Mouse (Mus musculus) spleen, postnatal 10 days (tissue): ENCODE data around the gene Rapgef1.
"Not testable (repeated sequence)": the region's sequence is repeated elsewhere in the genome, so short reads cannot be mapped to it uniquely, and the experiment has no call there.

Experiments
- DNase-seq, 2 experiments: peaks; one replicate each; pipeline ENCODE4 v3.0.0; 2021 to 2022; ENCODE audit warnings: low spot score in 2 of 2

The Rapgef1 gene

DNA sequence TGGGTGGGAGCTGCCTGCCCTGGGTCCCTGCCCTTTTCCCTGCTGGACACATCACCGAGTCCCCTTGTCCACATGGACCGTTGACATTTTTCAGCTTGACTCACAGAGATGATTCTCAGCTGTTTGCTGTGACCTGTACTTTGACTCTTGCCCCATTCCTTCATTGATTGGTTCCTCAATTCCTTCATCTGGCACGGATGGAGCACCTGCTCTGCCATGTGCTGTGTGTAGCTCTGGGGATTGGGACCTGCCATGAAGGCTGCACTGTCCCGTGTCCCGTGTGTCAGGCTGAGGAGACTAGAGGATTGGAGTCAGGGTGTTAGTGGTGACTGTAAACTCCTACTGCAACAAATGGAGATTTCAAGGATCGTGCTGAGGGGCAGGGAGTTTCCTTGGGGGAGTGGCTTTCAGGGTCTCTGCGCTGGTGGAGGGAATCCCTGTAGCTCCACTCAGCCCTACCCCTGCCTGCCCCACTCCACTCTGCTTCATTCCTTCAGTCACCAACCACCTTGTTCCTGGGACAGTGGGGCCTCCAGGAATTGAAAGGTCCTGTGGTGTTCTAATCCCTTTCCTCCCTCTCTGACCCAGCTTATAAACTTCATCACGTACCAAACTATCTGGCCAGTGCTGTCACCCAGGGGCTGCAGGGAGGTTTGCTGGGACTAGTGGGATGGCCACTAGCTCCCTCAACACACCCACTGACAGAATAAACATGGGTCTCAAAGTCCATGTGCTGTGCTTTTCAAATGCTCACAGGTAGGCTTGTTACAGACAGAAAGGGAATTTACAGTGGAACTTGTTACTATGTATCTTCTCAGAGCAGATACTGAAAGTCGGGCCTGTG, 3.9 kb downstream of the Rapgef1 start:
- DNase-seq: no peak

DNA sequence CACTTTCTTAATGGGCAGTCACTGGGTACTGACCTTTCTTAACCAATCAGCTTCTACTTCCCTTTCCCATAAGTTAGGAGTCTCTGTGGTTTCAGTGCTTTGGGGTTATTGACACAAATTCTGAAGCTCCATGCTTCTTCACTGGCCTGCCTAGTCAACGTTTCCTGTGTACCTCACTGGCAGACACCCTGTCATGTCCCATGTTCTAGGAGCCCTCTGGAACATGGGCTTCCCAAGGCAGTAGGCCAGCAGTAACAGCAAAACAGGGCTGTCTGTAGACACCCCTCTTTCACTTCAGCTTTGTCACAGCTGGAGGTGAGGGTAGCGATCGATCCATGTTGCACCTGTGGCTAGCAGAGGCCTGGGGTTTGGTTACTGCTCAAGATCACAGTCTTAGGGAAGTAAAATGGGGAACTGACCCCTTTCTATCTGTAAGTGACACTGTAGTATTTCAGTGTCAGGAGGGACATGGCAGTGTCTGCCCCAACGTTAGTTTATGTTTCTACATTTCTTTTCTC, 4.6 kb downstream of the Rapgef1 start:
- peak in 1 of 2 experiments; percentile 60 for DNase-seq

DNA sequence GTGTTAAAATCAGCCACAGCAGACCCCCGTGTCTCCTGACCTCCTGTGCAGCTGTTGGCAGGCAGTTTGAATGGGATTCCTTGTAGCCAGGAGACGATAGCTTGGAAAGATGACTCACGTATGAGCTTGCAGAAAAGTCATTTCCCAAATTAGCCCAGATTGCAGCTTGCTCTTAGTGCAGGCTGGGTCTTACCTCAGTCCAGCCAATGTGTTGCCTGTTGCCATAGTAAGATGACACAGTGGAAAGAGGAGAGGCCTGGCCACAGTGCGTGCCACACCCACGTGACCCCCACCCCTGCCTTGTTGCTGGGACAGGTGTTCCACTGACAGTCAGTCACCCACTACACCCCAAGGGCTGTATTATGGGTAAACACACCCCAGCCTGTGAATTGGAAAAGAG, 5.2 kb downstream of the Rapgef1 start:
- peak in 1 of 2 experiments; percentile 69 for DNase-seq

DNA sequence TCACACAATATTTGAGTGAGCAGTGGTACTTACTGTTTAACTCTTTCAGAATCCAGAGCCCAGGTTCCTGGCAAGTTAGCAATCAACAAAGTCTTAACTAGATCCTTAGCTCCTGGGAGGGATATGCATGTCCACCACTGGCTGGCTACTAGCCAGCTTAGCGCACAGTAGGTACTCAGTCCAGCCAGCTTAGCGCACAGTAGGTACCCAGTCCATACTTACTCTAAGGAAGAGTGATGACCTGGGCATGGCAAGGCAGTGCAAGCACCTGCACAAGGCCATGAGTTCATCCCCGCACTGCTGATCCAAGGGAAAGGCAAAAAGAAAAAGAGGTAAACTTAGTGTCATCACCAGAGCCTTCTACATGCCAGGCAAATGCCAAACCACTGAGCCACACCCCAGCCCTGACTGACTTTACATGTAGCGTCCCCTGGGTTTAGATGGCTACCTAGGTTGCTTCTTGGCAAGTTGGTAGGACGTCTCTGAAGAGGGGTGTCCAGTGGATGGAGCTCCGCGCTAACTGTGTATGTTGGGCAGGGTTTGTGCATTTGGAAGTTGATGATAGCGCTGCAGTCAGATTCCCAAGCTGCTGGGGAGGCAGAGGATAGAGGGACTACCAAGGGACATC, 6.2 kb downstream of the Rapgef1 start:
- no peak for DNase-seq

DNA sequence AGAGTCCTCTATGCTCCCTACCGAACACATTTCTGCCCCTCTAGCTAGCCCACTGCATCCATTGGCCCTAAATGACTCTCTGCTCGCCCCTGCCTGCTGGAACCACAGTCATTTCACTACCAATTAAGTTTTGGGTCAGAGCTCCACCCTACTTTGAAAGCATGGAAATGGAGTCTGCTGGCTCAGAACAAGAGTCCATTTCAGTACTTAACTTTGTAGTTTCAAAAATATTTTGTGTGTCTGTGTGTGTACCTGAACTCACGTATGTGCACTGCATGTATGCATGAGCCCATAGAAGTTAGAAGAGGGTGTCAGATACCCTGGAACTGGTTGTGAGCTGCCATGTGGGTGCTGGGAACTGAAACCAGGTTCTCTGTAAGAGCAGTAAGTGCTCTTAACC, 7.8 kb downstream of the Rapgef1 start:
- no peak for DNase-seq

DNA sequence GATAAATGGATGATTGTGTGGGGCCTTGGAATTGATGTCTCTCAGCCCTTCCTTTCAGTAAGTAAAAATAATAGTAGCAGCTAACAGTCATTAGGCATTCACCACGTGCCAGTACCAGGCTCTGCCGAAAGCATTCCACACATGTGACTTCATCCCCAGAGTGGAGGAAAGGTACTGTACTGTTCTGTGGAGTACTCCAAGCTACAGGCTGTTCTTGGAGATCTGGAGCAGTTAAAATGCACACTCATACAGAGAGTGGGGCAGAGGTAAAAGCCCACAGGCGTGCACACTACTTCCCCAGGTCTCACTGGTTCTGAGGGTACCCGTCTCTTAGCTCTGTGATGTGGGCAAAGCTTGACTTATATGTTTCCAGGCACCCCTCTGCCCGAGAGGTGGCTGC, 8.7 kb downstream of the Rapgef1 start:
- DNase-seq: no peak

DNA sequence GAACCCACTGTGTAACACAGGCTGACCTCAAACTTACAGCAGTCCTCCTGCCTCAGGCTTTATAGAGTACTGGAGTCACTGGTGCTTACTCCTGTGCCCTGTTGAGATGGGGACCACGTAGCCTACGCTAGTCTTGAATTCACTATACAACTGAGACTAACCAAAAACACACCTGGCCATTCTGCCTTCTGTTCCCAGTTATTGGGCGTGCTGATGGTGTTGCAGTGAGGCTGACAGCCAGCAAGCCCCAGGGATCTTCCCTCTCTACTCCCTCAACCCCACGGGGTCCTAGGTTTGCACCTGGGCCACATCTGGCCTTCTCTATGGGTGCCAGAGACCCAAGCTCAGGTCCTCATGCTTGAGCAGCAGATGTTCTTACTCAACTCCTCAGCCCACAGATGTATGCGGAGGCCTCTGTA, 9.3 kb downstream of the Rapgef1 start:
- no peak for DNase-seq

DNA sequence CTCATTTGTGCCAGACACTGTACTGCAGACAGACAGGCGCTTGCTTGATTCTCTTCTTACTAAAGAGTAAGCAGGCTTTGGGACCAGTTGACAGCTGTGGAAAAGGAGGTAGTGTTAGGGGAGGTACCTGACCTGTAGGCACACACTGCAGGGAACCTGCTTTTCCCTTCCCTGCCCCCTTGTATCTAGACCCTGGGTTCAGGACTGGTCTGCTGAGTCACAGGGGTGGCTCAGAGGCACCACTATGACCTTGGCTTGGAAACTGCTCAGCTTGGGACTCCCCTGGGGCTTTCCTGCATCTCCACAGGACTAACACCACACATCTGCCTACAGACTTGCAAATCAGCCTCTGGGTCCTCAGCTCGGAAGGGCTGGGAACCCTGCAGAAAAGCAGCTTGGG, 9.8 kb downstream of the Rapgef1 start:
- no peak for DNase-seq

DNA sequence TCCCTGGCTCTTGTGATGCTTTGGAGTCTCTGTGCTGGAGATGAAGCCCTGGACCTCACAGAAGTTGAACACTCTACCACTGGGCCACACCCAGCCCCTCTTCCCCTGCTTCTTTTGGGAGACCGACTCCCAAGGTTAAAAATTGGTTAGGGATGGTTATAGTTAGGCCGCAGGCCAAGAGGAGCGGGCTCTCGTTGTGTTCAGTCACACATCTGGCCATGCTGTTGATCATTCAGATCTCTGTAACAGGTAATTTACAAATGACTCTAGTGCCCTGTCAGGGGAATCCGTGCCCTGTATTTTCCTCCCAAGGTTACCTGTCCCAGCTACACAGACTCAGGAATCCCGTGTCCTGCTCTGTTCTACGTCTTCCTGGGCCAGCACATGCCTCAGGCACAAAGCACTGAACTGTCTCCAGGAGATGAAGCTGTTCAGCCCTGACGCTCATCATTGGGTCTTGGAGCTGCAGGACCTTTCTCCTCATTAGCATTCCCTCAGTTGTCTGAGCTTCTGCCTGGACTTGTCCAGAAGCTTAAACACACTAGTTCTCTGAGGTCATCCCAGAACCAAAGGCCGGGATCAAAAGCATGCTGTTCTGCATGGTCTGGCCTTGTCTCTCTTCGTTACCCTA, 10.7 kb downstream of the Rapgef1 start:
- no peak for DNase-seq

DNA sequence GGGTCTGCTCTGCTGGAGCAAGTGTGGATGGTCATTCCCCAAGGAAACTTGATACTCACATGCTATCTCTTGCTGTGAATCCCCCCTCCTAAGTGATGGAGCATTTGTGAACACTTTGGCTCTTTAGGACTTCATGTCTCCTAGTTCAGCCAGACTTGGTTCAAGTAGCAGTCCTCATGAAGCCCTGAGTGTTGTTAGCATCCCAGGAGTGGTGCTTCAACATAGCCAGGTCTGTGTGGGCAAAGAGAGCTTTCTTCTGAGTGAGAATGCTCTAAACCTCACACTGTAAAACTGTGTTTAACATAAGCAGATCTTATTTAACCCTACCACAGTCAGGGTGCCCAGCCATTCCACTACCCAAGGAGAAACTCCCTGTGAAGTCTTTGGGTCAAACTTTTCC, 11.5 kb downstream of the Rapgef1 start:
- no peak for DNase-seq

DNA sequence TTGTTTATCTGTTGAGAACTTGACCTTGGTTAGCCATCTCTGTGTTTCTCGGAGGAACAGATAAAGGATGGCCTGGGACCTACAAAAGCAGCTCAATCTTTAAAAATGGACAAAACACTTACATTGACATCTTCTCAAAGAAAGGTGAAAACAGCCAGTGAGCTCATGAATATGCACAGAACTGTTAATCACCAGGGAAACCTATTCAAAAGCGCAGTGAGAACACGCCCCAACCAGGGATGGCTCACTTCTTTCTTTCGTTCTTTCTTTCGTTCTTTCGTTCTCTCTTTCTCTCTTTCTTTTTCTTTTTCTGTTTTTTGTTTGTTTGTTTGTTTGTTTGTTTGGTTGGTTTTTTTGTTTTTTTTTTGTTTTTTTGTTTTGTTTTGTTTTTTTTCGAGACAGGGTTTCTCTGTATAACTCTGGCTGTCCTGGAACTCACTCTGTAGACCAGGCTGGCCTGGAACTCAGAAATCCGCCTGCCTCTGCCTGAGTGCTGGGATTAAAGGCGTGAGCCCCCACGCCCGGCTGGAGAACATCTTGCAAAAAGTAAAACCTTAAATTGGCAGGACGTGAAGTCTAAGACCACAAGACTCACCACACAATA, 12.1 kb downstream of the Rapgef1 start:
- DNase-seq: not testable (repeated sequence)

DNA sequence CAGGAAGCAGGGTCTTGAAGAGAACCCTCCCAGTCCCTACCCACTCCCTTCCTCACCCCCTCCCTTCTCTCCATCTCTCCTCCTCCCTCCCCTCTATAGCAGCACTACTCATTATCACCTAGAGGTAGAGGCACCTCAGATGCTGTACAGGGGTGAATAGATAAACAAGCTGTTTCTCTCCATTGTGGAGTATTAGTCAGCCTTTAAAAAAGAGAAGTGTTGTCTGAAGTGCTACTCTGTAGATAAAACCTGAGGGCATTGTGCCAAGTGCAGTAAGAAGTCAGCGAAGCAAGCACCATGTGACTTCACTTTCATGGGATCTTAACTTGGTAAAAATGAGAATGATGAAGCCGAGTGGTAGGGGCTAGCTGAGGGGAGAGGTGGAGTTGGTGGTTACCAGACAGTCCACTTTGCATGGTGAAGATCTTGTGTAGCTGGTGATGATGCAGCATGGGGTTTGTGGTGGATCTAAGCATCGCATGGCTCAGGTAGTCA, 12.7 kb downstream of the Rapgef1 start:
- DNase-seq: no peak

DNA sequence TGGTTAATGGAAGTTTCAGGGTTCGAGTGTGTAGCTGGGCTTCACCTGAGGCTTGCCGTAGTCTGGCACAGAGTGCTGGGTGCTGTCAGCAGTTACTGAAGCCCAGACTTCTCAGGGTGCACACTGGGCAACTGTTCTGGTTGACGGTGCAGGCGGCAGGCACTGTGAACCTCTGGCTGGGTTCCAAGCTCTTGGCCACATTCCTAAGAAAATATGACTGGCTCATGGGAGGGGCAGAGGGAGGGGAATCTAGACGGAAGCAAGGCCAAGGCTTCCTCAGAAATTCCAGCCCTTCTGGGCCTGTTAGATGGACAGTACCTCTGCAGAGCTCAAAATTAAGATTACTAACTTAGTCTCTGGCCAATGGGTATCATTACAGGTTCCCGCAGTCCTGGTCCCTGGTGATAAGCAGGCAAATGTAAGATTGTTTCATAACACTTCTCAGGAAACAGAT, 13.6 kb downstream of the Rapgef1 start:
- peak in 1 of 2 experiments; percentile 41 for DNase-seq

DNA sequence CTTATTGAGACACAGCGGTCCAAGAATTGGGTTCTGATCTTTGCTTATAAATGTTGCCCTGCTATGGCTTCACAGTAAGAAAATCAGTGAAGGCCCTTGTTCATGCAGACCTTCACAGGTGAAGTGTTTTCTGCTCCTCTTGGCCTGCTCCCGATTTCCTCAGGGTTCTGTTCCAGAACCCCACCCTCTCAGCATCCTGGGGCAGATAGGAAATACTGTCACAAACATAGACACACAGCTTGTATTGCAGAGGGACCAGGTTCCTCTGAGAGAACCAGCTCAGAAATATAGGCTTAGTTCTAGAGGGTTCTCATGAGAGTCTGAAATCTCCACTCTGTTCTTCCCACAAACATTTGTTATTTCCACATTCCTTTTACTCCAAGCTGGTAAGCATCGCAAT, 14.3 kb downstream of the Rapgef1 start:
- no peak for DNase-seq

DNA sequence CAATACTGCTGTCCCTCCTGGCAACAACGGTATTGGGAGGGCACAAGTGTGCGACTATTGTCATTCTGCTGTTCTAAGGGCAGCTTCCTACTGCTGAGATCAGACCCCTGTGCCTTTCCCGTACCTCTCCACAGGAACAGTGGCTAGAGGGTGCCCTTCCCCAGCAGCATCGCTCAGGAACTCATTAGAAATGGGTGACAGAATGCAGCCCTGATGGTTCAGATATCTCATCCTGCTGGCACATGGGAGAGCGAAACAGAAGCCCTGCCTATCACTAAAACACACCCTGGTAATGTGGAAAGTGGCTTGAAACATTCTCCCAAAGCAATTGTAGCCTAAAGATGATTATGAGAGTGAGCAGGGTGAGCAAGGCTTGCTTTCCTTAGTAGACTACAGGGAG, 15.0 kb downstream of the Rapgef1 start:
- DNase-seq: no peak

DNA sequence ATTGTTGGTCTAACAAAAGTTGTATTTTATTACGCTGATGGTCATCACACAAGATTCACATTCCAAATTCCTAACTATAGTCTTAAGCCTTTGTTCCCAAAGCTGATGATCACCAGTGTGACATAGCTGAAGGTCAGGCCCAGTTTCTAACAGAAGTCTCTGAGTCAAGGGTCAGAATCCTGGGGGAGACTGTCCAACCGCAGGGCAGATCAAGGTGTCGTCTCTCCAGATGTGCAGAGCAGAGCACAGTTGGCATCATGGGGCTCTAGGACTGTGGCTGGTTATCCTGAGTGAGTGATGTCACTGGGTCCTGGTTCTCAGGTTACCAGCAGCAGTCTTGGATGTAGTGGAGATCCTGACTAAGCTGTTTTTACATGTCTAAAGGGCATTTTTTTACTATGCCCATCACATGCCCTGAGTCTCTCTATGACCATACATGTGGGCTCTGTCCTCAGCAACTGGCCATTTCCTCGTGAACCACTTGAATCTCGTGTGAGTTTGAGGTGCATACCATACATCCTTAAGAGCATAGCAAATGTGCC, 16.5 kb downstream of the Rapgef1 start:
- DNase-seq: no peak

DNA sequence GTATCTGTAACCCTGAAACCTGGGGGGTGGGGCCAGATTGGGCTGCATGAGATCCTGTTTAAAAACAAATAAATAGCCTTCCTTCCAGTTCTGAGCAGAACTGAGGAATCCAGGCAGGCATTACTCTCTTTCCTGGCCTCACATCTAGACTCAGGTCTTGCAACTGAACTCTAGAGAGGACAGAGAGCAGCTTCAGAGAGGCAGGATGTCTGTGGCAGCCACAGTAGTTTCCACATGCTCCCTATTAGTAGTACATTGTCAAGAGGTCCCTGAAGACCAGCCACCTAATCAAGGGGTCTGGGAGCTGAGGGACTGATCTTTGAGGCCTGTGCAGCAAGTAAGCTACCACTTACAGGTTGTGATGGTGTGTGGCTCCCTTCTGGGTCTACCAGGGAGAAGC, 18.0 kb downstream of the Rapgef1 start:
- no peak for DNase-seq

DNA sequence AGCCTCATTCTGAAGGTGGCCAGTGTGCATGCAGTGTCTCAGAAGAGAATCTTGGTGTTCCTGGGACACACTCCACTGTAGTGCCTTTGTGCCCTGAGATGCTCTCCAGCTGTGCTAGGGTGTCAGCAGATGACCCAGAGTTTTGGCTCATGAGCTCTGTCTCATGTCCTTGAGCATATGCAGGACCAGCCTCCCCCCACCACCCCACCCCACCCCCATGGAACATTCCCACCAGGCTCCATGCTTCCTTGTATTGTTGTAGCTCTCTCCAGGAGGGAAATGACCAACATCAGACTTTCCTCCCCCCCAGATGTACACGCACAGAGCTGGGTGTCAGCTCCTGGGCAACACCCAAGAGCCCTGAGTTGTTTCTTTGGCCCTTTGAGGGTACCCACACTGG, 19.9 kb downstream of the Rapgef1 start:
- no peak for DNase-seq

DNA sequence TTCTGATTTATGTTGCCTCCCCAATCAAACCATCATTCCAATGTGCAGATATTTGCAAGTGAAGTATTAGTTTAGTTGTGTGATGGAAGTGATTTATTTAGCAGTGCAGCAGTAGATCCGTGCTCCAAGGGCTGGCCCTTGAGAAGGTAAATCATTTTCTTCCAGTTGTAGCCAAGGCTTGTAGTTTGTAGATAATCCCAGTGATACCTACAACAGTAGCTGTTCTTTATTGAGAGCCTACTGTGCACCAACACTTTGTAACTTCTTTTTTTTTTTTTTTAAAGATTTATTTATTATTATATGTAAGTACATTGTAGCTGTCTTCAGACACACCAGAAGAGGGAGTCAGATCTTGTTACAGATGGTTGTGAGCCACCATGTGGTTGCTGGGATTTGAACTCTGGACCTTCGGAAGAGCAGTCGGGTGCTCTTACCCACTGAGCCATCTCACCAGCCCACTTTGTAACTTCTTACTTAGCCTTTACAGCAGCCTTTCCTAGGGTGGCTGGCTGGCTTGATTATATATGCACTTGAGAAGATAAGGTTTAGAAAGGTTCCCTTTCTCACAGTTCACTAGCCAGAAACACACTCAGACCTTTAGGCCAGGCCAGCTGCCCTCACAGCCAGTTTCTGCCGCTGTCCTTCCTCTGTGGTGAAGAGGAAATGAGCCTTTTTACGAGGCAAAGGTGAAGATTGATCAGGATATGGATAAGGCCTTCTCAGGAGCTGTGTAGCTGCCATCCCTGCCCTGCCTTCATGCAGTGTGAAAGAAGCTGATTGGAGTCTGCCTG, 20.6 kb downstream of the Rapgef1 start:
- no peak for DNase-seq

DNA sequence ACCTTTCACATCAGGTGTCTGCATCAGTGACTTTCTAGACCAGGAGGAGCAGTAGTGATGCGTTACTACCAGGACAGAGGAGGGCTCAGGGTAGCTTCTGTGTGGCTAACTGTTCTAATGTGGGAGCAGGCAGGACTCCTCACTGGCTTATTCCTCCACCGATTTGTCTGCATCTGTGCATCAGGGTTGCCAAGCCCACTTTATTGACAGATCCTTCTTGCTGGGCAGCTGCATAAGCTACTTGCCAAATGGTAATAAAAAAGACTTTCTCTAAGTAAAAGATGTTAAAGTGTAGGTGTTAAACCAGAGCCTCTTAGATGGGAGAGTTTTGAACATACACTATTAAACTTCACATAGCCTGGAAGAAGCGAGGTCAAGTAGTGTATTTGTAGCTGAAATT, 22.2 kb downstream of the Rapgef1 start:
- no peak for DNase-seq

DNA sequence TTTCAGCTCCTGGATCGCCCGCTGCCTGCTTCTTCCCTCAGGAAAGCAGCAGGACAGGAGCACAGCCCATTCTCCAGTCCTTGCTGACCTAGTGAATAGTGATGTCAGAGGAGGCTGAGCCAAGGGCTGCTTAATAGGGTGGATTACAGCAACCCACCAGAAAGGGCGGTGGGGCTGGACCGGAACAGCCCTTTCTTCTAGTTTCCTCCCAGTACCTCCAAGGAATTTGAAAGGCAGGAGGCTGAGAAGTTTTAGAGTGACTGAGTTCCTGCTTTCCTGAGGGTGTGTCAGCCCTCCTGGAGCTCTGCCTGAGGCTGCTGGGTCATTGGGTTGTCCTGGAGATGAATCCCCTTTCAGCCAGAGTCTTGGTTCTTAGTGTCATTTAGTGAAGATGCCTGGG, 23.9 kb downstream of the Rapgef1 start:
- DNase-seq: no peak
